Mouse (Mus musculus) heart, adult 2 months (tissue): ENCODE results near the gene Kirrel3. TPM values are rescaled to one million over a fixed set of nuclear protein-coding genes. Genes with fewer than 3 reads are reported as not detected.

Experiments used
- DNase-seq, 2 experiments: peaks; one replicate each; pipeline ENCODE4 v3.0.0; 2021
- H3K27ac ChIP-seq: fragments of 200-600 bp; 2 replicates; pipeline ENCODE4 v1.8.1; 2022
- H3K27me3 ChIP-seq: fragments of 200-500 bp; 2 replicates; pipeline ENCODE4 v1.6.1; 2012; ENCODE audit warnings: mild to moderate bottlenecking, low read length, inconsistent platforms, mixed read lengths; ENCODE audit not compliant: control insufficient read depth, insufficient read depth
- H3K36me3 ChIP-seq: fragments of 200-500 bp; 2 replicates; pipeline ENCODE4 v1.6.1; 2012; ENCODE audit warnings: low read length, inconsistent platforms; ENCODE audit not compliant: control insufficient read depth, insufficient read depth
- H3K4me1 ChIP-seq: fragments of 200-500 bp; 2 replicates; pipeline ENCODE4 v1.6.1; 2011; ENCODE audit warnings: low read length; ENCODE audit not compliant: control insufficient read depth, insufficient read depth
- H3K4me3 ChIP-seq: fragments of 200-600 bp; 2 replicates; pipeline ENCODE4 v1.8.1; 2022
- H3K79me2 ChIP-seq: fragments of 200-500 bp; replicated peaks from 2 replicates; pipeline ENCODE4 v1.6.1; 2012; ENCODE audit warnings: mild to moderate bottlenecking, inconsistent platforms, low read length, moderate library complexity, mixed read lengths; ENCODE audit not compliant: control insufficient read depth, insufficient read depth
- H3K9ac ChIP-seq: fragments of 200-500 bp; 2 replicates; pipeline ENCODE4 v1.6.1; 2012; ENCODE audit warnings: low read depth, mild to moderate bottlenecking, control low read depth, inconsistent platforms, low read length, mixed read lengths
- CTCF ChIP-seq: fragments of 200-600 bp; IDR thresholded peaks from 2 replicates; pipeline ENCODE4 v1.8.1; 2022; ENCODE audit warnings: antibody characterized with exemption, mild to moderate bottlenecking, moderate library complexity
- EP300 ChIP-seq: fragments of 200-500 bp; IDR thresholded peaks from 2 replicates; pipeline ENCODE4 v1.6.1; 2011; ENCODE audit warnings: low read depth, low read length, control low read depth; ENCODE audit not compliant: insufficient read depth
- POLR2A ChIP-seq: fragments of 200-500 bp; IDR thresholded peaks from 2 replicates; pipeline ENCODE4 v1.6.1; 2011; ENCODE audit warnings: mild to moderate bottlenecking, low read depth, low read length, control low read depth; ENCODE audit not compliant: insufficient read depth
- WGBS: fragments of 180-500 bp; shearing (Covaris S2); methylation state at CpG from one replicate; pipeline ENCODE4 v1.1.7; 2018; 5-methylcytosine and 5-hydroxymethylcytosine counted together
- intact Hi-C: fragments of 180-260 bp; cut with DNase I; formaldehyde crosslinking; loops from one replicate; pipeline ENCODE4 v1.15.1; 2025
- polyA plus RNA-seq: library from polyadenylated mRNA; depleted of rRNA; stranded (reverse); fragments of >200 nt; gene quantifications from 2 replicates; pipeline ENCODE4 v1.2.3, GENCODE M21; 2012
- total RNA-seq, 2 experiments: library from RNA; stranded (reverse); gene quantifications; 2 replicates each; pipeline ENCODE4 v1.2.3; 2021

The Kirrel3 gene
- total and polyA plus RNA-seq, 3 experiments: 0.18 to 0.59 (median 0.57) TPM

DNA sequence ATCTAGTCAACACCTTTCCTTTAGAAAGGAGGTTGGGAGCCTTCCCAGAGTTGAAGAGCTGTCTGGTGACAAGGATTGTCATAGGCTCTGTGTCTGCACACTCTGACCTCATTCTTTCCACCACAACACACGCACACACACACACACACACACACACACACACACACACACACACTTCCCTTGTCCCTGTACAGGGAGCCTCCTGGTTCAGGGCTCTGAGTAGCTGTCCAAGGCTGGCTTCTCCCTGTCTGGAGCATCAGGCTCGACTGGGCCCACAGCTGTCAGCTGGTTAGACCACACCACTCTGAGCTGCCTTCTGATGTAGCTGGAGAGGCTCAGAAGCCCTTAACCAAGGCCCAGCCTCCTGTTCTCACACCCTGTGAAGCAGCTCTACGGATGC, 302.2 kb downstream of the Kirrel3 start:
- intact Hi-C loops: no loop called here
- H3K36me3 ChIP-seq: no peaks in the 10 kb centered on the region
- H3K79me2 ChIP-seq: no peaks in the 10 kb centered on the region
- 38% methylated on average over 3 of the region's 3 CpGs for WGBS
- no peak overlapping the region for H3K9ac ChIP-seq
- no peak overlapping the region for H3K27ac ChIP-seq
- H3K27me3 ChIP-seq: no peaks in the 10 kb centered on the region
- no peak overlapping the region for H3K4me3 ChIP-seq
- peaks cover 1% of the 10 kb centered on the region; the same call in 1 of the 2 replicates for H3K4me1 ChIP-seq
- TF ChIP-seq EP300 (no peak), CTCF (no peak), POLR2A (no peak)
- no peak for DNase-seq

DNA sequence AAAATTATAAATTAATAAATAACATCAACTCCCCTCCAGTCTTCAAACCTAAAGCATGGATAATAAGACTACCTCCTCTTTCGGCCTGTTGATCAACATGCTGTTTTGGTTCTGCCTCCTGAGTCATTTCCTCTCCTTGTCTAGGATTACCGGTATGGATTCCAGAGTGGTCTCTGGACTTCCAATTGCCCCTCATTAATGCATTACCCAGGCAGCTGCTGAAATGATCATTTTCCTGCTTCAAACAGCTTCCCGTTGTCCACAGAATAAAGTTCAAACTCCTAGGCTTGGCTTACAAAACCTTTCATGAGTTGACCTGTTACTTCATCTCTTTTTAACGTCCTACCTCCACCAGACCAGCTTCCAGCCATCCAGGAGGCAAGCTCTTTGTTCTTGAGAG, 309.5 kb downstream of the Kirrel3 start:
- no peaks in the 10 kb centered on the region for H3K27me3 ChIP-seq
- intact Hi-C loops: no loop called here
- H3K4me1 ChIP-seq: peaks cover 4% of the 10 kb centered on the region
- H3K9ac ChIP-seq: no peak overlapping the region
- 44% methylated on average over 4 of the region's 4 CpGs for WGBS
- peak in 1 of 2 experiments; percentile 13 for DNase-seq
- H3K4me3 ChIP-seq: no peak overlapping the region
- peak overlapping the region; percentile 20 for H3K27ac ChIP-seq
- peaks cover 3% of the 10 kb centered on the region for H3K36me3 ChIP-seq
- TF ChIP-seq CTCF (no peak), EP300 (no peak), POLR2A (no peak)
- no peaks in the 10 kb centered on the region for H3K79me2 ChIP-seq

- Histone ChIP-seq H3K9ac (no peak overlapping the region), H3K4me3 (no peak overlapping the region), H3K79me2 (no peaks in the 10 kb centered on the region), H3K36me3 (peaks cover 3% of the 10 kb centered on the region), H3K4me1 (peaks cover 4% of the 10 kb centered on the region), H3K27me3 (no peaks in the 10 kb centered on the region), H3K27ac (no peak overlapping the region; the same call in 1 of the 2 replicates)
- intact Hi-C loops: no loop called here
- TF ChIP-seq EP300: no peak
- TF ChIP-seq CTCF: no peak
- no peak for TF ChIP-seq POLR2A
- peak in 1 of 2 experiments; percentile 8 for DNase-seq
- 34% methylated on average over 6 of the region's 6 CpGs for WGBS
Measured at GRCm38 (mm10) chr9:34797688-34798339, 312.1 kb downstream of the Kirrel3 start.

- no peaks in the 10 kb centered on the region for H3K79me2 ChIP-seq
- H3K4me1 ChIP-seq: no peaks in the 10 kb centered on the region; the same call in 1 of the 2 replicates
- H3K36me3 ChIP-seq: peaks cover 3% of the 10 kb centered on the region
- intact Hi-C loops: no loop called here
- TF ChIP-seq EP300: no peak
- TF ChIP-seq CTCF: no peak
- TF ChIP-seq POLR2A: no peak
- 77% methylated on average over 6 of the region's 6 CpGs for WGBS
- no peak for DNase-seq
- H3K27ac ChIP-seq: no peak overlapping the region
- no peak overlapping the region for H3K4me3 ChIP-seq
- H3K9ac ChIP-seq: no peak overlapping the region
- no peaks in the 10 kb centered on the region for H3K27me3 ChIP-seq
Measured at GRCm38 (mm10) chr9:34801662-34802061, 316.0 kb downstream of the Kirrel3 start.

DNA sequence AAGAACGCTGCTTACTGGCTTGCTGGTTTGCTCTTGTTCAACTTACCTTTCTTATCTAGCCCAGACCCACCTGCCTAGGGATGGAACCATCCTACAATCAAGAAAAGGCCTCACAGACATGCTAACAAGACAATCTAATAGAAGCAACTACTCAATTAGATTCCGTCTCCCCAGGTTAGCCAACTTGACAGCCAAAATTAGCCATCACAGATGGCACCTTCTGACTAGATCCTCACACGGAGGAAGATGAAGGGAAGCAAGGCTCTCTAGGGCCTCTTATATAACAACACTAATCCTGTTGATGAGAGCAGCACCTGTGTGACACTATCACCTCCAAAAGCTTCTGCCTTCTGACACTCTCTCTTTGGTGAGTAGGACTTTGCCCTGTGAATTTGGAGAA, 321.2 kb downstream of the Kirrel3 start:
- DNase-seq: no peak
- H3K79me2 ChIP-seq: no peaks in the 10 kb centered on the region
- no peaks in the 10 kb centered on the region for H3K27me3 ChIP-seq
- H3K4me1 ChIP-seq: no peaks in the 10 kb centered on the region
- no peak overlapping the region for H3K4me3 ChIP-seq
- TF ChIP-seq CTCF (no peak), POLR2A (no peak), EP300 (no peak)
- H3K27ac ChIP-seq: no peak overlapping the region
- H3K9ac ChIP-seq: no peak overlapping the region
- WGBS: 83% methylated on average over 3 of the region's 3 CpGs
- intact Hi-C loops: no loop called here
- H3K36me3 ChIP-seq: no peaks in the 10 kb centered on the region

GRCm38 (mm10) chr9:34809993-34810513, 324.4 kb downstream of the Kirrel3 start:
- intact Hi-C loops: no loop called here
- Histone ChIP-seq H3K27ac (no peak overlapping the region), H3K4me3 (no peak overlapping the region), H3K79me2 (no peaks in the 10 kb centered on the region), H3K36me3 (no peaks in the 10 kb centered on the region), H3K27me3 (no peaks in the 10 kb centered on the region), H3K4me1 (no peaks in the 10 kb centered on the region), H3K9ac (no peak overlapping the region)
- WGBS: 45% methylated on average over 5 of the region's 5 CpGs
- TF ChIP-seq EP300: no peak
- no peak for TF ChIP-seq POLR2A
- DNase-seq: no peak
